Mouse (Mus musculus) ovary, postnatal 36 days (tissue): ENCODE measurements around the gene Tas1r1.
A peak's percentile ranks its signal among the peaks of the same experiment; 100 is the strongest.

Experiments used
- DNase-seq: peaks from one replicate; pipeline ENCODE4 v3.0.0; 2022; ENCODE audit warnings: low spot score, mixed read lengths

The Tas1r1 gene

DNA sequence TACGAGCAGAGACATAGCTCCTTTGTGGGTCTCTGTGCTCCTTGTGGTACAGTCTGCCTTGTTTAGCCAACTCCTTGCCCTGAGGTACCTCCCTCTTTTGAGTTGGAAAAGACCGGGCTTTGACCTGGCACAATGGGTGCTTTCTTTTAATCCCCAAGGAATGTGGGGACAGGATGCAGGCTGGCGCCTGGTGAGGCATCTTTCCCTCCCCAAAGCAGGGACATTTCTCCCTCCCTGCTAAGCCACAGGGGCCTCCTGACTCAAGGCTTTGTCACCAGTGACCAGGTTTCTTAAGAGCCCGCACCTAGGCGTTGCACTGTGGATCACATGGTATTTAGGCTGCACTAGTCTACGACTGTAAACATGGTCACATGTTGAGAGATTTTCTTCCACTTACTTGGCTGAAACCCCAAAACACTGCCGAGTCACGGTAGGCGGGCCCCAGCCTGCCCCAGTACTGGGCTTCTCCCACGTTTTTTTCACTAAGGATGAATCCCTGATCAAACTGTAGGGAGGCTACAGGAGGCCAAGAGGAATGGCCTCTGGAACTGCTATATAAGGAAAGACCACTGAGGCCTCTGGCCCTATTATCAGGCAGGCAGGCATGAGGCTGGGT lies 28.2 kb downstream of the Tas1r1 start:
- DNase-seq, result peak; percentile 48

DNA sequence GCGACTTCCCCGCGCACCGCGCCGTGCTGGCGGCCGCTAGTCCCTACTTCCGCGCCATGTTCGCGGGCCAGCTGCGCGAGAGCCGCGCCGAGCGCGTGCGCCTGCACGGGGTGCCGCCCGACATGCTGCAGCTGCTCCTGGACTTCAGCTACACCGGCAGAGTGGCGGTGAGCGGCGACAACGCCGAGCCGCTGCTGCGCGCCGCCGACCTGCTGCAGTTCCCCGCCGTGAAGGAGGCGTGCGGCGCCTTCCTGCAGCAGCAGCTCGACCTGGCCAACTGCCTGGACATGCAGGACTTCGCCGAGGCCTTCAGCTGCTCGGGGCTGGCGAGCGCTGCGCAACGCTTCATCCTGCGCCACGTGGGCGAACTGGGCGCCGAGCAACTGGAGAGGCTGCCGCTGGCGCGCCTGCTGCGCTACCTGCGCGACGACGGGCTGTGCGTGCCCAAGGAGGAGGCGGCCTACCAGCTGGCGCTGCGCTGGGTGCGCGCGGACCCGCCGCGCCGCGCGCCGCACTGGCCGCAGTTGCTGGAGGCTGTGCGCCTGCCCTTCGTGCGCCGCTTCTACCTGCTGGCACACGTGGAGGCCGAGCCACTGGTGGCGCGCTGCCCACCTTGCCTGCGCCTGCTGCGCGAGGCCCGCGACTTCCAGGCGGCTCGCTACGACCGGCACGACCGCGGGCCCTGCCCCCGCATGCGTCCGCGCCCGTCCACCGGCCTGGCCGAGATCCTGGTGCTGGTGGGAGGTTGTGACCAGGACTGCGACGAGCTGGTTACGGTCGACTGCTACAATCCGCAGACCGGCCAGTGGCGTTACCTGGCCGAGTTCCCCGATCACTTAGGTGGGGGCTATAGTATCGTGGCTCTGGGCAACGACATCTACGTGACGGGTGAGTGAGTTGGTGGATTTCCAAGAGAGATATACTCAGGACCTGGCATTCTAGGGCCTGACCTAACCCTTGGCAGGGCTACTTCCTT lies 29.0 kb downstream of the Tas1r1 start:
- peak; percentile 50 for DNase-seq

DNA sequence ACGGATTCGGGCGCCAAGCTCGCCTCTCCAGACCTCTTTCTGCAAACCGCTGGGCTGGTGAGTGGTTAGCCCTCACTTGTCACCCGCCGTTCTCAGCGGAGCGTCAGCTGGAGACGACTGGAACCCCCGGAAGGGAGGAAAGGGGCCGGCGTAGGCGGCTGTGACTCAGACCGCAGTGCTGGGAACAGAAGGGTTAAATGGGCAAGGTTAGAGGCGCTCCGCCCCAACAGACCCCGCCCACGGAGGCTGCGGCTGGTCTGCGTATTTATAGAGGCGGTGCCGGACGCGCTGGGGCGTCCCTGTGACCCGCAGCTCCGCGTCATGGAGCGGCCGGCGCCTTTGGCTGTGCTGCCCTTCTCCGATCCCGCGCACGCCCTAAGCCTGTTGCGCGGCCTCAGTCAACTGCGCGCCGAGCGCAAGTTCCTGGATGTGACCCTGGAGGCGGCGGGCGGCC lies 29.7 kb downstream of the Tas1r1 start, which contains the start of gene Klhl21:
Gene Klhl21, plus strand, starts transcription at position 182 of the 454 bp plus-strand sequence.
- DNase-seq, result peak; percentile 94

DNA sequence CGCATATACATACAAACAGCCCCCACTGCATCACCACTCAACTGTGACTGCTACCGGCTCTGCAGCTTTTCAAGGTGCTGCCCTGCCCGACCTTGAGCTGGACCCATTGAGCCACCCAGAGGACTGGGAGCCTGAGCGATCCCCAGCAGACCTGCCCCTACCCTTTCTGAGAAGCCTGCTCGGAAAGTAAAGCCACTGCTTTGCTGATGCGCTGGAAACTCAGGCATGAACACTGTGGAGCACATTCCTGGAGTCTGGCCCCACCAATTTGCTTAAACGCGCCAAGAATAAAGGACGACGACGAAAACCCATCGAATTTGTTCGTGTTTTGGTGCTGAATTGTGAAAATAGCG lies 30.2 kb downstream of the Tas1r1 start:
- no peak for DNase-seq

- no peak for DNase-seq
Observed at GRCm38 (mm10) chr4:152007481-152008147, 30.8 kb downstream of the Tas1r1 start.

DNA sequence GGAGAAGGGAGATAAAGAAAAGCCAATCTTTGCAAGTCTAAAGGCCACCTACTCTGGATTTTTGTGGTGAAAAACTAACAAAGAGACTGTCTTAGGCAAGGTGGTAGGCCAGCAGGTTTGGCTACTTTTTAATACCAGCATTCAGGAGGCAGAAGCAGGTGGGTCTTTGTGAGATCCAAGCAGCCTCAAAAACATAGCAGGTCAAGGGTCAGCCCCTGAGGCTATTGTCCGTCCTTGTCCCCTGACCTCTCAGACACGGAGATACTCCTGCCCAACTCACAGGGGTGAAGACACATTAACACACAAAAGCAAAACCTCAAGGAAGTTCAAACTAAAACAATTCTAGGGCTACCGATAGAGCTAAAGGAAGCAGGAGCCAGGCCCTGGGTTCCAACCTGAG lies 31.6 kb downstream of the Tas1r1 start:
- no peak for DNase-seq

DNA sequence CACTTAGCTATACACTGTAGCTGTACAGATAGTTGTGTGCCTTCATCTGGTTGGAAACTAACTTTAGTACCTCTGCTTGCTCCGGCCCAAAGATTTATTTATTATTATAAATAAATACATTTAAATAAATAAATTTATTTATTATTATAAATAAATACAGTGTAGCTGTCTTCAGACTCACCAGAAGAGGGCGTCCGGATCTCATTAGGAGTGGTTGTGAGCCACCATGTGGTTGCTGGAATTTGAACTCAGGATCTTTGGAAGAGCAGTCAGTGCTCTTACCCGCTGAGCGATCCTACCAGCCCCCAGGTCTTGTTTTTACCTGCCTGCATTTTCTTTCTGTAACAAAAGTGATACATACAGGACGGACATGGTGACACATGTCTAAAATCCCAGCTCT lies 32.2 kb downstream of the Tas1r1 start:
- no peak for DNase-seq

GRCm38 (mm10) chr4:152002063-152002462 lies 36.3 kb downstream of the Tas1r1 start:
- DNase-seq, result no peak

DNA sequence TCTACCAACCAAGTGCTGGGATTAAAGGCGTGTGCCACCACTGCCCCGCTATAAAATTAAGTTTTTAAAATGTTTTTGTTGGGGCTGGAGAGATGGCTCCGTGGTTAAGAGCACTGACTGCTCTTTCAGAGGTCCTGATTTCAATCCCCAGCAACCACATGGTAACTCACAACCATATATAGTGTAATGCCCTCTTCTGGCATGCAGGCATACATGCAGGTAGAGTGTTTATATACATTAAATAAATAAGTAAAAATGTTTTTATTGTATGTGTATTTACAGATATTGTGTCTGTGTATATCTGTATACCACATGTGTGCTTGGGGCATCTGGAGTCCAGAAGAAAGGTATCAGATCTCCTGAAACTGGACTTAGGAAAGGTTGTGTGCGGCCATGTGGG lies 37.0 kb downstream of the Tas1r1 start:
- DNase-seq, result no peak

DNA sequence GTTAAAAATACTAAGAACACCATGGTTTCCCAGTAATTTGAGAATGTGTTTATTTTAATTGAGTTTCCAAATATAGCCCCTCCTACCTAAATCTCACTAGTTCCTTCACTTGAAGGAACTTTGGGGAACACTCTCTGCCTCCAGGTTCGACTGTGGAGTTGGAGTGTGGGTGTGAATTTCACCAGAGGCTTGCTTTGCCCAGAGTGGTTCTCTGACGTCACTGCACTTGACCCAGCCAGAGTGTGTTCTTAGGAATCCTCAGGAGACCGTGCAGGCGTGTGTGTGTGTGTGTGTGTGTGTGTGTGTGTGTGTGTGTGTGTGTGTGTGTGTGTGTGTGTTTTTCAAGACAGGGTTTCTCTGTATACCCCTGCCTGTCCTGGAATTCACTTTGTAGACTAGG lies 37.5 kb downstream of the Tas1r1 start:
- no peak for DNase-seq

- DNase-seq, result no peak
Observed at GRCm38 (mm10) chr4:151999481-151999880, 38.9 kb downstream of the Tas1r1 start.

GRCm38 (mm10) chr4:151997701-151998100 lies 40.7 kb downstream of the Tas1r1 start:
- no peak for DNase-seq

DNA sequence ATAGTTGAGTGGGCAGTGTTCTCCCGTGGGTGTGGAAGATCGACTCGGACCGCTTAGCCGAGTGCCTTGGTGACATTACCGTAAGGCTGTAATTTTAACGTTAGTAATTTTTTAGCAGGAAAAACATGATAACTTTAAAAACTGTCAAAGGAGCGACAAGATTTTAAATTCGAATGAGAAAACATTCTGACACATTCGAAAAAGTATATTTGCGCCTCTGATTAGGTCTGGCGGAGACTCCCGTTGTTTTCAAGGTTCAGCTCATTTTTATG lies 41.5 kb downstream of the Tas1r1 start:
- DNase-seq, result no peak

DNA sequence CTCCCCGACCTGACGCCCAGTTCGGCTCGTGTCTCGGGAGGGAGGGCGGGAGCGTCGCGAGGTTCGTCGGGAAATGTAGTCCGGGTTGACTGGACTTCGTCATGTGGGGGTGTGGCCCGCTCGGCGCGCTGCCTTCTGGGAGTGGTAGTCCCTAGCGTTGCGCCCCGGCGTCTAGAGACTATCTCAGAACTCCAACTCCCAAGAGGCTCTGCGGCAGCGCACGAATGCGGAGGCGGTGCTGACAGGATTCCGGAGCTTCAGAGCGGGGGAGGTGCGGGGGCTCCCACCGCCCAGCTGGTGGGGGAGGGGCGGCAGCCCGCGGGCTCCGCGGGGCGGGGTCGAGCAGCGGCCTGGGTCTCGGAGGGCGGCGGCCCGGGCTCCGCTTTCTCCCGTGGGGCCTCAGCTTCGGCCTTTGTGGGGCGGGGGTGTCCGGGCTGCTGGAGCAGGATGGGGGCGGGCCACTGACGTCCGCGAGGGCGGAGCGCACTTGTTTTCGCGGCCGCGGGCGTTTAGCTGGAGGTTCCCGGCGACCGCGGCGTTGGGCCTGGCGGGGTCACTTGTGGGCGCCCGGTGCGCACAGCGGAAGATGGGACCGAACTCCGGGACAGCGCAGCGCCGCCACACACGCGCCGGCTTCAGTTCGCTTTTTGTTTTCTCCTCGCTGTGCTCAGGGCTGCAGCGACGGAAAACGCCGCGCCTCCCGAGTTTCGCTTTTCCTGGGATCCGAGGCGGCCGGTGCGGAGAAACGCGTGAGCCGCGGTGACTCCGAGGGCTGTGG lies 42.0 kb downstream of the Tas1r1 start, which contains the start of gene Phf13:
Gene Phf13, minus strand, starts transcription at position 86 of the 778 bp plus-strand sequence.
- DNase-seq, result peak; percentile 98

GRCm38 (mm10) chr4:151995371-151996172 lies 42.8 kb downstream of the Tas1r1 start:
- peak; percentile 56 for DNase-seq

DNA sequence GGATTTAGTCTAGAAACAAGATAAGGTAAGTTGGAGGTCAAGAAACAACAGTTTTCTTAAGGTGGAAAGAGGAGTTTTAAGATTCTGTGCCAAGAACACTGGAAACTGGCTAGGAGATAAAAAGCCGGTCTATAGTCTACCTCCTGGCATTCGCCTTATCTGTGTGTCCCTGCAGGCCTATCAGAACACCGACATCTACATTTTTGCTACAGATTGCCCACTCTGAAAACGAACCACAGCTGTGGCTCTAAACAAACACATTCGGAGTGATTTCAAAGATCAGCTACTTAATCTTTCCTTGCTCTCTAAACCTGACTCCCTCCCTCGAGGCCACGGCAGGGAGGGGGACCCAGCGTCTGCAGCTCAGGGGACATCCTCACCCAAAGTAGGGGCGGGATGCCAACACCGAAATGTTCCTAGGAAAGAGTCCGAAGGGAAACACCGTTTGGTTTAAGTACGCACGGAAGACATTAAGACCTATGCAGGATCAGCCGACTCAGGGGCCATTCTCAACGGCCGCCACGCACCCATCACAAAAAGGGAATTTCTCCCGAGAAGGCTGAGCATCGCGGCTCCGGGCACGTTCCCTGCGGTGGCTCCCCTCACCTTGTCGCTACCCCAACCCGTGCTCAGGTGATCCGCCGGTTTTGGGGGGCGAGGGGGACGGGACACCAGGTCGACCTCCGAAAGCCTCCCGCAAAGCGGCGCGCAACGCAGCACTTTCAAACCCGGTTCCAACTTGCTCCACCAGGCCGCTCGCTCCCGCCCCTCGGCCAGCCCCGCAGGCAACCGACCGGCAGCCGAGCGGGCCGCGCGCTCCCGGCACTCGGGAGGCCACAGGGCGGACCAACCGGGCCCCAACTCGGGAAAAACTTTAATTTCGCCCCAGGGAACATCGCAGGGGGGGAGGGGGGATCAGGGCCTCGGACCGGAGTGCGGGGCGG lies 43.9 kb downstream of the Tas1r1 start:
- DNase-seq, result peak; percentile 62

DNA sequence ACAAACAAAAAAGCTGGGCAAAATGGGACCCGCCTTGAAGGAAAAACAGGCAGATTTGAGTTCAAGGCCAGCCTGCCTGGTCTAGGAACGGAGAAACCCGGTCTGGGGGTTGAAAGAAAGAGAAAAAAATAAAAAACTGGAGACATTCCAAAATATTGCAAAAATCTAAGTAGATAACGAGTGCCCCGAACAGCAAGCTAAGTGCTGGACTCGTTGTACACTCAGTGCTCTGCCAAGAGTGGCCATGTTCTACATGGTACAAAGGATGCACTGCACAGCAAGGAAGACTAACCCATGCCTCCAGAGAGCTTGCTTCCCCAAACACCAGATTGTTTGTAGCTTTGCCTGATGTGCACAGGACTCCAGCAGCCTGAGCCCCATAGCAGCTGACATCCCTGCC lies 45.3 kb downstream of the Tas1r1 start:
- DNase-seq, result no peak

DNA sequence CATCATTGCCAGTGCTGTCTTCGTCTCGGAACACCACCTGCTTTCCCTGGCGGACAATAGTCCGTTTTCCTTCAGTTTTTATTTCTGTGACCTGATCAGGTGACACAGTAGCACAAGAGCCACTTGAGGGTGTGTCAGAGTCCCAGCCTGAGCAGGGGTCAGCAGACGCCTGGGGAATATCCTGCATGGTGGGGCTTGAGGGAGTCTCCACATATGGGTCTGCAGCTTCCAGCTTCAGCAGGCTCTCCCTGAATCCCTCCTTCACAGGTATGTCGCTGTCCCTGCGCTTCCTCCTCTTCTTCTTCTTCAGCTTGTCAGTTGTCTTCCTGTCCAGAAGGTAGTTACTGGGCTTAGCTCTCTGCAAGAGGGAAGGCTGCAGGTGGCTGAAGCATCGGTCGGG lies 46.3 kb downstream of the Tas1r1 start:
- no peak for DNase-seq

DNA sequence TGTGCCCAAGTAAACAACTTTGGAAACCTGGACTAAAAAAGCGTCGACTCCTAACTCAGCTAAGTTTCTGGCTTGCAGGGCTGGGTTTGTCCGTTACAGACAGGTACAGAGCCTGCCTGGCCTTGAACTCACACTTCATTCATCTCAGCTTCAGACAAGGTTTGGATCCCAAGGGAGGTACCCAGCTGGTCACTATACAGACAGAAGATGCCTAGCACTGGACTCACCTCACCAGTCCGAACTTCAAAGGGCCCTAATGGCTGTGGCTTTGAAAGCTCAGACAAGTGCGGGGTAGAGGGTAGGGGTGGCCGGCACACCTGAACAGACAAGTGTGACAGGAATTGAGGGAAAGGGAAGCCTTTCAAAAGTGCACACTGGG lies 49.3 kb downstream of the Tas1r1 start:
- no peak for DNase-seq
